Mouse (Mus musculus) brain, embryonic 18.5 days (tissue): ENCODE data around the gene Srsf10.

Experiments
- DNase-seq: peaks from one replicate; pipeline ENCODE4 v3.0.0-alpha.2; 2012; ENCODE audit warnings: low read depth, low spot score

The Srsf10 gene

DNA sequence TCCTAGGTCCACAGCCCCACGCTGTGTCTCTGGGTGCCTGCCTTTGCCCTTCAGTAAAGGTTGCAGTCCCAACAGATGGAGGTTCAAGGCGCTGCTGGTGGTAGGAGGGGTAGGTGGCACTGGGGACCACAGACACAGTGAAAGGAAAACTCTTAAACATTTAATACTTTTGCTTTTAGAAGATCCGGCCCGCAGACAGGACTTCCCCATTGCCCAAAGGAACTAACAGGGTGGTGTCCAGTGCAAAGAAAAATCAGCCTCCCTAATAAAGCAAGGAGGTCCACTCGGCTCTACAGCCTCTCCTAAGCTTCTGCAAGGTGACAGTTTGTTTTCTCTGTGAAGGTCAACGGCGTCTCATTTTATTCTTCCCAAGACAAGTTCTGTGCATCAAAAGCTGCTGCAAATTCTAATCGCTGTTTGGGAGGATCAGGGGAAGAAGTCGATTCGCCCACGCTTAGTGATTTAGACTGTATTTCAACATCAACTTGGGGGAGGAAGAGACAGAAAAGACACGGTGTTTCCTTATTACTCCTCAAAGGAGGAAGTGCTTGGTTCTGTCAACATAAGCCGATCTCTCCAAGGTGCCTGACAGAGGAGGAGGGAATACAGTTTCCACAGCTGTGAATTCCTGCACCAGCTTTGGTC is 63.2 kb downstream of the Srsf10 start:
- no peak for DNase-seq

DNA sequence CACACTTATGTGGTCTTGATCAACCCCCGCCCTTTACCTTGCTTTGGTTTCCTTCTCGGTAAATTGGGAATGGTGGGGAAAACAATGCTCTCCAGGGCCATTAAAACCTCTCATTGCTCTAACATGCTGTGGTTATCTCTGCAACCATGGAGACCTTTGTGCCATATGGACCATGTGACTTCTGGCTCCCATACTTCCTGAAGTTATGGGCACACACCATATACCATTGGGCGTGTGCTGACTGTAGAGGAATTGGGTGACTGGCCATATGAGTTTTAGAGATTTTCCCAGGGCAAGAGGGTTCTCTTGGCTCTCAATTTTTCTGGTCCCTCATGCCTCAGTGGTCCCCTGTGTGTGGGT is 63.7 kb downstream of the Srsf10 start:
- DNase-seq: no peak
